Mouse (Mus musculus) megakaryocyte progenitor cell, adult 5-6 weeks (primary cell): Measurements from ENCODE around the gene Ccdc124. TPM values are rescaled to one million over a fixed set of nuclear protein-coding genes. Genes with fewer than 3 reads are reported as not detected.
A peak's percentile ranks its signal among the peaks of the same experiment; 100 is the strongest.

Experiments
- ATAC-seq: replicated peaks from 2 replicates; pipeline ENCODE4 v1.8.0; 2016; ENCODE audit warnings: mild to moderate bottlenecking, moderate TSS enrichment, inconsistent platforms; ENCODE audit not compliant: poor library complexity
- total RNA-seq, 2 experiments: library from RNA; stranded (forward) in 1 of 2; stranded (reverse) in 1 of 2; fragments of 157-497, 149-512 nt in 1 of 2; fragments of 200-1000 nt in 1 of 2; gene quantifications; 2 replicates each; pipeline versions ENCODE4 v1.2.3 to v1.2.4; 2015 to 2017

The Ccdc124 gene
- total RNA-seq (2015) (27.6 and 37.2 TPM in 2 replicates), total RNA-seq (2017) (33.9 and 37.1 TPM in 2 replicates)

DNA sequence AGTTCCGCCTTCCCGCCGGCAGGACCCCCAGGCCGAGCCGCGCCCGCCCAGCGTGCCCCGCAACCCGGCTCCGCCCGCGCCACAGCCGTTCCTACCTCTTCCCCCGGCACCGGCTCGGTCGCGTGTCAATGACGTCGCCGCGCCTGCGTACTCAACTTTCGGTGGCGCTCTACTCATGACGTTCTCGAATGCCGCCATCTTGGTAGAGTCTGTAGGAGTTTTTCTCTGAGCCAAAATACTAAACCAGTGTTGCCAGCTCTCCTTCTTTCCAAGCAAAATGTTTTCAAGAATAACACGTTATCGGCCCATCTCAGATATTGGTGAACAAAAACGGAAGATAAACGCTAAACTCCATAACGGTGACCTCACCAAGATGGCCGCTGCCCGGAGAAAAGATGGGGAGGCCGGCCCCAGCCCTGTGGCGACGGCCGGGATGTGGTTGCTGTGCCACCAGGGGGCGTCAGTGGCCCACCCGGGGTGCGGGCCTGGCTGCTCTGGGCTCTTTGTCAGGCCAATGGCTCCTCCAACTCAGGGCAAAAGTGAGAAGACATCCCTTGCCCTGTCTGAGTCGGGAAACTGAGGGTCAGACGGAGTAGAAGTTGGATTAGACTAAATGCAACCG, at the start of gene Ccdc124:
Ccdc124 (minus strand) TSS at position 572 of the 622 bp plus-strand sequence.
- peak; percentile 84 for ATAC-seq

DNA sequence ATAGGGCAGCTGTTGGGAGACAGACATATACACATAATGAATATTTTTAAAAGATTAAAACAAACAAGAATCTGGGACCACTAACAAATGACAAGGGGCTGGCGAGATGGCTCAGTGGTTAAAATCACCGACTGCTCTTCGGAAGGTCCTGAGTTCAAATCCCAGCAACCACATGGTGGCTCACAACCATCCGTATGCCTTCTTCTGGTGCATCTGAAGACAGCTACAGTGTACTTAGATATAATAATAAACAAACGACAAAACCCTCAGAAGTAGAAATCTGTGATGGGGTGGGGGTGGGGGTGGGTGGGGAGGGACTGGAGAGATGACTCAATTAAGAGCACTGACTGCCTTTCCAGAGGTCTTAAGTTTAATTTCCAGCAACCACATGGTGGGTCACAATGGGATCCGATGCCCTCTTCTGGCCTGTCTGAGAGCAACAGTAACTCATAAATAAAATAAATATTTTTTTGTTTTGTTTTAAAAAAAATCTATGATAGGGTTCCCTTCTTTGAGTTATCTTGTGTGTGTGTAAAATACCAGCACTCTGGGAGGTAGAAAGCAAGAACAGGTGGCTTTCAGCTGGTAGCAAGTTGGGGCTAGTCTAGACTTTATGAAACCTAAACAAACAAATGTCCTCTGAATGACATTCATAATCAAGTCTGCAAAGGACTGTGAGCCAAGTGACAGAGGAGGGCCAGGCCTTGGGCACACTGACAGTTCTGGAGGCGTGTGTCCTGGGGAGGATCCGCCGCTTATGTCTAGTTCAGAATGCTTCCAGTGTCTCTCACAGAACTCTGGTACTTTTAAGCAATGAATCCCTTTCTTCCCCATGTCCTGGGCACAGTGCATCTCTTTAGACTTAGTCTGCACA, 46.6 kb upstream of the Ccdc124 start:
- ATAC-seq: no peak

DNA sequence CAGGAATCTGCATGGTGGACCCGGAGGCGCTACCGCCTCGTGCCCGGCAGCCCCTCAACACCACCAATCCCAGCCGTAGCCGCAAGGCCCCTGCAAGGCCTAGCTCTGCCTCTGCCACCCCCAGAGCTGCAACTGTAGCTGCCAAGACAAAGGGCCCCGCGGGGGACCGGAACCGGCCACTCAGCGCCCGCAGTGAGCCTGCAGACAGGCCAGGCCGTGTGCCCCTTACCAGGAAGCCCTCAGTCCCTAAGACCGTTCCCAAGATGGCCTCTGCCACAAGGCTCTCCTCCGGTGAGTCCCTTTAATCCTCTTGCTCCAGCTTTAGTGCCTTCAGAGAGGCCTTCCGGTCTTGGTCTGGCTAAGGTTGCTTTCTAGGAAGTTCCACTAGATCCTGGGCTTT, 41.0 kb upstream of the Ccdc124 start:
- ATAC-seq: no peak

DNA sequence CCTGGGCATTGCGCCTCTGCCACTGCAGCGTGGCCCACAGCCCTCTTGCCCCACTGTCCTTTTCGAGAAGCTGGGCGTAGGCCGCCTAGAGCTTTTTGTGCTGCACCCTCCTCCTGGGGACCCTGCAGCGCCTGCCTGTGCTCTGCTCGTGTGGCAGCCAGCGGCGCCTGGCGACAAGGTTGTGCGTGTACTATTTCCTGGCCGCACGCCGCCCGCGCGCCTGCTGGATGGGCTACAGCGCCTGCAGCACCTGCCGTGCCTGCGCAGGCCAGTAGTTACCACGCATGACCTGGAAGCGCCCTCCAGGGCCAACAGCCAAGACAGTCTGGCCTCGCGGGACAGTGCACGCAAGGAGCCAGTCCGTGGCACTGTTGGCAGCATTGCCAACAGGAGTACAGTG, 39.8 kb upstream of the Ccdc124 start:
- ATAC-seq: no peak

DNA sequence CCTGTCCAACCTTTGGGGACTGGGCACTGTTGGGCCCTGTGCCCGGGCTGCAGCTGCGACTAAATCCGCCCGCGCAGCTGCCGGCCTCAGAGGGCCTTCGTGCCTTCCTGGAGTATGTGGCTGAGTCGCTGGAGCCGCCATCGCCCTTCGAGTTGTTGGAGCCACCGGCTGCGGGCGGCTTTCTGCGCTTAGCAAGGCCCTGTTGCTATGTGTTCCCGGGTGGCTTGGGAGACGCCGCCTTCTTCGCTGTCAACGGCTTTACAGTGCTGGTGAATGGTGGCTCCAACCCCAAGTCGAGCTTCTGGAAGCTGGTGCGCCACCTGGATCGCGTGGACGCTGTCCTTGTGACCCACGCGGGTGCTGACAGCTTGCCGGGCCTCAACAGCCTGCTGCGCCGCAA, 39.2 kb upstream of the Ccdc124 start:
- ATAC-seq: no peak

DNA sequence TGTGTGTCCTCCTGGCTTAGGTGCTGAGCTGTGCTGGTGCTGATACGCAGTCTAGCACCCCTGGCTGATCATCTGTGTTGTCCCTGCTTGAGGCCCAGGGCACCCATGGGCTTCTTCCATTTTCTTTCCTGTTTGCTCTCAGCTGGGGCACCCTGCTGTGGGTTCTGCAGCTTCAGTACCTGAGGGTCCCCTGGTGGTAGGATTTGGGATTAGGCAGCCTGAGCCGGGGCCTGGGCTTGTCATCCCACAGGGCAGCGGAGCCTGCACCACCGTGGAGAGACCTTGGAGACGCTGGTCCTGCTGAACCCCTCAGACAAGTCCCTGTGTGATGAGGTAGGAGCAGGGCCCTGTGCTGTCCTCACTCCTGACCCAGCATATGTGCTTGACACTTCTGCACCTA, 37.9 kb upstream of the Ccdc124 start:
- ATAC-seq: peak; percentile 56; the same call in 1 of the 2 replicates

DNA sequence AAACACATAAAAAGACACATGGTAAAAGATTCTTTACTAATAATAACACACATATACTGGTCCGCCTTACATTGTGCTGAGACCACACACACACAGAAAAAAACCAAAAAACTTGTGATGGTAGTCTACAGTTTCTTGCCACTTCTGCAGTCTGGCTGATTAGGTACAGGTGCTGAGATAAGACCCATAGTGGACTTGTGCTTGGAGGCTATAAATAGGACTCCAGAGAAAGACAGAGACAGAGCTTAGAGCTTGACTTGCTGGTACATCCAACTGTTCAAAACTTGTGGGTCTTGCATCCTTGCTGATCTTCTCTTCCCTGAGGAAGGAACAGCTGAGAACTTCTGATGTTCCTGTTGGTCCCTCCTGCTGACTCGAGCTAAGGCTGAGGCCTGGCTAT, 33.8 kb upstream of the Ccdc124 start:
- no peak; the same call in 1 of the 2 replicates for ATAC-seq

DNA sequence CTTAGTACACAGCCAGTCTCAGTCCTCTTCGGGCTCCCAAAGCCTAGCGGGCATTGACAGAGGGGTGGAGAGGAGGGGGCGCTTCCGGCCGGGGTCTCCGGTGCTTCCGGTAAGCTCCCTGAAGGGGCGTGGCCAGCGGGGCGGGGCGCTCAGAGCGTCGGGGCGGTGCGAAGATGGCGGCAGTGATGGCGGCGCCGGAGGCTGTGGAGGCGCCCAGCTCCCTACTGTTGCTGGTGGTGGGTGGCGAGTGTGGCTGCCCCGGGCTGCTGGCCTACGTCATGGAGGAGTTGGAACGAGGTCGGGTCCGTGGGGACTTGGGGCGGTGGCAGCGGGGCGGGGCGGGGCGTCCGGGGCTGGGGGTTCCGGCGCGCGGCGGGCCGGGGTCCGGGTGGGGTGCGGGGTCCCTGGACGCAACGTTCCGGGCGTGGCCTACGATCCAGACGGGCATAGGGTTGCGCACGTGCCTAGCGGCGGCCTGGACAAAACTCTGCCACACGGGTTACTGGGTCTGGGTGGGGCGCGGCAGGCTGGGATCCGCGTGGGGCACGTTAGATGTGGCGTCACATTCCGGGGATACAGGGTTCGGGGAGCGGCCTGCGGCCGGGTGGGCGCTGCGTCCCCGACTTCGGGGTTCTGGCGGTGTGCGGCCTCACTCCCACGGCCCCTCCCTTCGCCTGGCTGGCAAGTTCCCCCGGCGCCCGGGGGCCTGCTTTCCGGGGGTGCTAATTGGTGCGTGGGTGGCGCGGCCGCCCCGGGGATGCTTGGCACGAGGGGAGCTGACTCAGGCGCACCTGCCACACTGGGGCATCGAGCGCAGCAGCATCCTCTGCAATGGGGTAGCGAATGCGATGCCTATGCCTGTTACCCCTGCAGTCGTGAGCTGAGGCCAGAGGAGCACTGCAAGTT, 32.3 kb upstream of the Ccdc124 start, which contains the start of gene Map1s:
Map1s (plus strand) TSS at position 102 of the 906 bp plus-strand sequence.
- ATAC-seq: peak; percentile 75

DNA sequence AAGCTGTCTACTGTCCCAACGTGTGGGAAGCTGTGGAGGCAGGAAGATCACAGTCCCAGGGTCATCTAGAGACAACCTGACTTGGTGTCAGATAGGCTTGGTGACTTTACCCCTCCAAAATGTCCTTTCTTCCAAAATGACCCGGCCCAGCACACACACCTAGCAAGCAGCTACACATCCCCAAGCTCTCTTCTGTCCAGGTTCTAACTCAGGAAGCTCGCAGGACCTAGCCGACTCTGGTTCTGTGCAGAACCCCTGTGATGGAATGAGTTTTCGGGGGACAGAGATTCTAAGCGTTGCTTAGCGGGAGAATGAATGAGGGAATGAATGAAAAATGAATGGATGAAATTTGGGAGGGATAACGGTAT, 31.7 kb upstream of the Ccdc124 start:
- ATAC-seq: no peak

DNA sequence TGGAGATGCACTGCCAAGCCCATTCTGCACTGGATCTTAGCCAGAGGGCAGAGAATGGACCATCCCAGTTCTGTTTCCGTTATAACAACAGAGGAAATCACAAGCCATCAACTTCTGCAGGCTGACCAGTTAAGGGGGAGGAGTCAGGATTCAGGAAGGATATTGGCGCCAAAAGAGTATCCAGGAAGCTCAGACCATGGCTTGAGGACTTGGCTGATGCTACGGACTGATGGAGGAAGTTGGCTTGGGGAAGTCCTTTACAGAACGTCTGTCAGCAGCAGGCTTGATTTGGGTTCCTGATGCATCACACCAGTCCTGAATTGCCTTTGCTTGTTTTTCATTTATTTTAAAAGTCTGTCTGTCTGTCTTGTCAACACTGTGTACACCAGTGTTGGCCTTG, 30.8 kb upstream of the Ccdc124 start:
- peak; percentile 65 for ATAC-seq

DNA sequence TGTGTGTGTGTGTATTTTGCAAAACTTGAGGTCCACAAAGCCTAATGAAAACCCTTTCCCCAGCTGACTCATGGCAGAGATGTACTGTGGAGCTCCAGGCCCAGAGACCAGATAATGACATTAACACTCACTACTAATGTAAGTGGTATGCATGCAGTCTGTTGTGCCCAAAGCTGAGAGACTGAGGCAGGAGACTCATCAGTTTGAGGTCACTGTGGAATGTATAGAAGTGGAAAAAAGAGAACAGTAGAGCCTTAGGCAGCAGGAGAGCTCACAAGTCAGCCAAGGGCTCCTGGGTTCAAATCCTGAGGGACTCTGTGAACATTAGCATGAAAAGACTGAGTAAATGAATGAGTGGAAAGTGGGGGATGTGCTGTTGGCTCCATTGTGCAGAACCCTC, 29.8 kb upstream of the Ccdc124 start:
- no peak for ATAC-seq

DNA sequence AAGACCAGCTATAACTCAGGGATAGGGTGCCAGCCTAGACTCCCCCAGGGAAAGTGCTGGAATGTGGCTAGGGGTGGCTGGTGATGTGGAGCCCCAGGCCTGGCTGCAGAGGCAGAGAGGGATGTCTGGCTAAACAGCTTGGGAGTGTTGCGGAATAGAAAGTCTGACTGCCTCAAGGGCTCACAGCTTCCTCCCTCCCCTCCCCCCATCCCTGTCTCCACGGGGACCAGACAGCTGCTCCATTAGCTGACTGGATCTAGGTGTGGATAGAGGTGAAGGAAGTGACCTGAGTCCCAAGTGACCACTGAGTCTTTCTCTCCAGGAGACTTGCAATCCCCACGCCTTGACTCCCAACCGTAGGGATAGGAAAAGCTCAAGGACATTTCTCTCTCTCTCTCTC, 29.4 kb upstream of the Ccdc124 start:
- no peak for ATAC-seq

DNA sequence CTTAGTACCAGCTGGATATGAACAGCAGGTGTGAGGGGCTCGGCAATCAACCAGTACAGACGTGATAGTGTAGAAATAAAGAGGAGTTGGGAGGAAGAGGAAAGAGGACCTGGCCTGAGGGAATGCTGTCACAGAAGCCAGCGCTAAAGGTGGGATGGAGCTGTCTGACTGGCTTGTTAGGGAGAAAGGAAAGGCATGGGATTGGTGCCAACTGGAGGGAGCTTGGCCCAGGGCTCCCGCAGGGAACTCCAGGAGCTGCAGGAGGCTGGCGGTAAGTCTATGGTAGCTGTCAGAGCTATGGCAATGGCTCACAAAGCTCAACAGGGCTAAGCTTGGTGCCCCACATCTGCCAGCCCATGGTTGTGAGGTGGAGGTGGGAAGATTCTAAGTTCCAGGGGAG, 28.5 kb upstream of the Ccdc124 start:
- ATAC-seq: no peak

DNA sequence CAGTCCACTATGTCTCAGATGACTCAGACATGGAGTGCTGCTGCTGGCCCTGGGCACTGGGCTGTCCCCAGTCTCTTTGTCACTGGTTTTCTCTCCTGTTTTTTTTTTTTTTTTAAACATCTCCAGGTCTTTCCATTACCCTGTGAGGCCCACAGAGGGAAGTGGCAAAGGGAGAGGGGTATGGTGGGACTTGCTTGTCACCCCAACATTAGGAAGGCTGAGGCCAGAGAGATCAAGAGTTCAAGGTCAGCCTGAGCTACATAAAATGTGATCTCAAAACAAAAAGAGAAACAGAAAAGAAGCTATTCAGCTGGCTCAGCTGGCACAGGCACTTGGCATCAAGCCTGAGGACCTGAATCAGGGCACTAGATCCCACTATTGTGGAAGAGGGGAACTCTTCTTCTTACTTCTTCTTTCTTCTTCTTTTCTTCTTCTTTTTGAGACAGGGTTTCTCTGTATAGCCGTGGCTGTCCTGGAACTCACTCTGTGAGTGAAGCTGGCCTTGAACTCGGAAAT, 27.2 kb upstream of the Ccdc124 start:
- ATAC-seq: no peak

DNA sequence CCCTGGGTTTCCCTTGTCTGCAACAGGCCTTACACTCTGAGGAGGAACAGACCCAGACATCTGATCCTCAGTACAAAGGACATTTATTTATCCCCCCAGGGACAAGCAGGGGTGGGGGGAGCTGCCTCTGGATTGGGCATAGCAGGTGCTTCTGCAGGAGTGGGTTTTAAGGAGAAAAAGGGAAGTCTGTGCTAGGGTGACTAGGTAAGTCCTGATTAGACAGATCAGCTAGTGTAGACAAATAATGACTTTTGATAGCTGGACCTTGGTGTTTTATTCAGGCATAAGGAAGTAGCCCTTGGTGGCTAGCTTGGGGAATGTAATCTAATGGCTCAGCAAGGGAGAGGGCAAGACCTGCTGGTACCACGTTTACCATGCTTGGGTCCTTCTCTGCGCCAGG, 25.5 kb upstream of the Ccdc124 start:
- no peak for ATAC-seq

DNA sequence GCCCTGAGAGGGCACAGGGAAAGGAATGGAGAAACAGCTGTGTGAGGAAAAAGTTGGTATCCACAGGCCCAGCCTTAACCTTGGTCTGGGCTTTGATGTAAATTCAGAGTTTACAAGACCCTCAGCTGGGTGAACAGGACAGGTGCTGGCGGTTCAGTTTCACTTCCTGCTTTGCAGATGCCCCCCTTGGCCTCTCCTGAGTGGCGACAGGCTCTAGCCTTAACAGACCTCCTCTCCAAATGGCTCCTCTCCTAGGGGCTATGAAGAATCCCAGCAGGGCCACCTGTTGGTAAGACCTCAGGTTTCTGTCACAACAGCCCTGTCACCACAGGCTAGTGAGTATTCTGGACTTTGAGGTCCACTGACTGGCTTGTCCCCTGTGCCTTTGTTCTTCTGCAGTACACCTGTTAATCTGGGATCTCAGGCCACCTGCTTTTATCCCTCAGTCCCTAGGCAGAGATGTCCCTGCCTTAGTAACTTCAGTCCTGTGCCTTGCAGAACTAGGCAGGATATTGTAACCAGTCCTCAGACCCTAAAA, 25.0 kb upstream of the Ccdc124 start:
- ATAC-seq: no peak

DNA sequence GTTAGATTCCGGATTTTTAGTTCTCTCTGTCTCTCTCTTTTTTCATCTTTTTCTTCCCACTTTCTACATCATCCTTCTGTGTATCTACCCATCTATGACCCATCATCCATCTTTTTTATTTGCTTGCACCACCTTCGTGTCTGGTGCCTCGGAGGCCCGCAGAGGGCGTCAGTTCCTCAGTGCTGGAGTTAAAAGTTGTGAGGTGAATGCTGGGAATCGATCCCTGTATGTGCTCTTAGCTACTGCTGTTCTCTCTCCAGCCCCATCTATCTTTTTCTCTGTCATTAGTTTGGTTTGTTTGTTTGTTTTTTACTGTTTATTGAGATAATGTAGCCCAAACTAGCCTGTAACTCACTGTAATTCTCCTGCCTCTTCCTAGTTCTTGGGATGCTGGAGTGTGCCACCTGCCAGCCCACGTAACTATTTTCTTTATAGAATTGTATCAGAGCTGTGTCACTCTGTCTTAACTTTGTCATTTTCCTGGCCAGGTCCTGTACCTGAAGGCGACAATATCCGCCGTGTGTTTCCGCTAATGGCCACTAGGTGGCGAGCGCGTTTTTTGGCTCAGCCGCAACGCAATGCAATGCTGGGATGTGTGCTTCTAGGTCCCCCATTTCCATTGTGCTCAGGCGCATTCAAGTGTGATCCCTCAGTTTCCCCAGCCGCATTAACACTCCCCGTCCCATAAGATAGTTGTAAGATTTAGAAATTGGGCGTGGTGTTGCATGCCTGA, 24.1 kb upstream of the Ccdc124 start:
- peak; percentile 51 for ATAC-seq

DNA sequence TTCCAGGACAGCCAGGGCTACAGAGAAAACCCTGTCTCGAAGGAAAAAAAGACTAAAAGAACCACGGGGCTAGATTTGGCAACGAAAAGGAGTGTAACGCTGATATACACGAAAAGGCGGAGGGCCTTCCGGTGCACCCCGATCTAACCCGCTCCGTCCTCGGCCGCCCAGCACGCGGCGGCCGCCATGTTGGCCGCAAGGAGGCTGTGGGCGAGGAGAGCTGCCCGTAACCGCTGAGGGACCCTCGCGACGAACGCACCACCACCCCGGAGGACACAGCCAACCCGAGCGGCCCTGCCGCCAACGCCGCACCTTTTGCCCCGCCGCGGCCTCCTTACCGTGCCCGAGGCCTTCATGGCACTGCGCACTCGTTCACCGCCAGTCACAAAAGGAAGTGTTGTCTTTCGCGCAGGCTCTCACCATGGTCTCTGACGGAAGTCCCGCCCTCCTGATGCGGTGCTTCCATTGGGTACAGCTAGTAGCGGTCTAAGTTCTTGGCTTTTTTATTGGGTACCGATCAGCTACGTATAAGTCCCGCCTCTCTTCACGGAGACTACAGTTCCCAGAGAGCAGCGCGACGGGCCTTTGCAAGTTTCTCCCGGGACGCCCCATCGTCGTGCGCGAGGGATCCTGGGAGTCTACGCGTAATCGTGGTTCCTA, 23.4 kb upstream of the Ccdc124 start, which contains the start of gene Rpl18a:
Rpl18a (minus strand) TSS at position 392 of the 660 bp plus-strand sequence.
- ATAC-seq: peak; percentile 79

DNA sequence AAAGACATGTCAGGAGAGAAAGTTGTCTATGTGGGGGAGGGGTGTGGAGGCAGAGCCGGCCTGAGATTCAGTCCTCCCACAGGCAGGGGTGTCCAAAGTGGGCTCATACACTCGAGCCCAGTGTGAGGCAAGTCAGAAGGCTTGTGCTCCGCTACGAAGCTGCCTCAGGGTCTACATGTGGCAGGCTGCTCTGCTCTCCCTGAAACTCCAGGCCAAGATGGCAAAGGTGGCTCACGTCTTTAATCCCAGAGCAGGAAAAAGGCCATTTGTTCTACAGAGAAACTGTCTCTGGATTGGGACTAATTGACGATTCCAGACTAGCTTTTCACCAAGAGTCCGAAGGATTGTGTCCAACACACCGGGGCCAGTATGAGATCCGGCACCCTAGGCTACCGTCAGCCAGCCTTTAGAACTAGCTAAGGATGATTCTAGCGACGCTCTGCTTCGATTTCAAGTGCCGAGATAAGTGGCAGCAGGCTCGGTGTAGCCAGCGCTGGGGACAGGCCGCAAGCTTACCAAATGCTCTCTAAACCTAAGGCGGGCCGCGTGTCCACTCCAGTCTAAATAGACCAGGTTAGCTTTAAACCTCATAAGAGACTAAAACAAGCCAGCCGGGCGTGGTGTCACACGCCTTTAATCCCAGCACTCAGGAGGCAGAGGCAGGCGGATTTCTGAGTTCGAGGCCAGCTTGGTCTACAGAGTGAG, 22.7 kb upstream of the Ccdc124 start:
- ATAC-seq: no peak
